Mouse (Mus musculus) adrenal gland, postnatal 36 days (tissue): ENCODE results near the gene Ap1g1. TPM values are rescaled to one million over a fixed set of nuclear protein-coding genes. Genes with fewer than 3 reads are reported as not detected.

ENCODE experiments used
- DNase-seq, 2 experiments: peaks; one replicate each; pipeline ENCODE4 v3.0.0; 2021; ENCODE audit warnings: mixed read lengths in 1 of 2
- total RNA-seq, 2 experiments: library from RNA; stranded (reverse); gene quantifications; 2 replicates each; pipeline ENCODE4 v1.2.3; 2021

Gene Ap1g1
- total RNA-seq, 2 experiments from 2014 or later, result 86.6 to 96.0 TPM

DNA sequence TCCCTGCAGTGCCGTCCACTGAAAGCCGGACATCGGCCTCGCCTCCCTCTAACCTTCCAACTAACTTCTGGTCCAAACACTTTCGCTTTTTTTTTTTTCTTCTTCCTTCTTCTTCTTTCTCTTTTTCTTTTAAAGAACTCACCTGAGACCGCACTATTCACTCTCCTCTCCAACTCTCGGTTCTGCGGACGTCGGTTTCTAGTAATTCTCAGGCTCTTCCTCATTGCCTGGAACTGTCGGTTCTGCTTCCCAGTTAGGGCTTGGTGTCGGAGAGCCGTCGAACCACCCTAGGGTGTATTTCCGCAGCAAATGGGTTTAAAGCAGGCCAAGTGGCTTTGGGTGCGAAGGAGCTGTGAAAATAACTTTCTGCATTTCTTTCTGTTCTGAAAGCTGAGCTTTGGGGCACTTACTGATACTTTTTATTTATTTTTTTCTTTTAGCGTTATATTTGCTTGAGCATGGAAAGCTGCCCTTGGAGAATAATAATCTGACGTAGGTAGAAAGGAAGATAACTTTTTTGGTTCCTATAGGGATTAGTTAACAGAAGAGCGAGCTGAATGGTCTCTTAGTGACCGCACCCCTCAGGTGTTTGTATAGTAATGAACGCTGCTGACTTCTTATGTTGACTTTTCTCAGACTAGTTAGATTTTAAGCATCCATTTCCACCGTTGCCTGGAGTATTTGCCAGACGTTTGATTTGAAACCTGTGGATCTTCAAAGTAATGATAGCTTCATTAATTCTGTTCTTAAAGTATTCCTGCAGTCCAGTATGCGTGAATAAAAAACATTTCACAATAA is 1.3 kb downstream of the Ap1g1 start:
- DNase-seq, result peak in 1 of 2 experiments; percentile 9

DNA sequence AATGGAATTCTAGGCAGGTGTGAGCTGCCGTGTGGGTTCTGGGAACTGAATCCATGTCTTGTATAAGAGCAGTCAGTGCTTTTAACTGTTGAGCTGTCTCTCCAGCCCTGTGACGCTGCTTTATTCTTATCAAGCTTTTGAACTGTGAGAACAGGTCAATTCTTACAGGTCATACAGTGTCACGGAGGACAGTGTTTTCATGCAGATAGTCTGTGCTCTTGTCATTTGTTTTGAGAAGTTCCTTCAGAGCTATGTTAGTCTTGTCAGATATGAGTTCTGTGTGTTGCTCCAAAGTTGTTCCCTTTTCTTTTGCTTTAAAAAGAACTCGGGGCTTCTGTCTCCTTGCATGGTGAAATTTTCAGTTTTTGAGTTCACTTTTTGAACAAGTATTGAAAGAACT is 2.2 kb downstream of the Ap1g1 start:
- no peak for DNase-seq

DNA sequence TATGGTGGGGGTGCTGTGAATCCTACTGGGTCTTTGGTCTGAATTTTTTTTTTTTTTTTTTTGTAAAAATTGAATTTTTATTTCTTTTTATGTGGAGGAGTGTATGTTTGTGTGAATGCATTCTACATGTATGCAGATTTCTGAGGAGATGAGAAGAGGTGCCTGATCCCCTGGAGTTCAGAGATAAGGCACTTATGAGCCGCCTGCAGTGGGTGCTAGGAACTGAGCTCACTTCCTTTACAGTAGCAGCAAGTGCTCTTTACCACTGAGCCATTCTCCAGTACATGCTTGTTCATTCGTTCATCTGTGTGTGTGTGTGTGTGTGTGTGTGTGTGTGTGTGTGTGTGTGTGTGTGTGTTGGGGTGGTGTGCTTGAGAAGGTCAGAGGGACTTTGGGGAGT is 12.6 kb downstream of the Ap1g1 start:
- no peak for DNase-seq

DNA sequence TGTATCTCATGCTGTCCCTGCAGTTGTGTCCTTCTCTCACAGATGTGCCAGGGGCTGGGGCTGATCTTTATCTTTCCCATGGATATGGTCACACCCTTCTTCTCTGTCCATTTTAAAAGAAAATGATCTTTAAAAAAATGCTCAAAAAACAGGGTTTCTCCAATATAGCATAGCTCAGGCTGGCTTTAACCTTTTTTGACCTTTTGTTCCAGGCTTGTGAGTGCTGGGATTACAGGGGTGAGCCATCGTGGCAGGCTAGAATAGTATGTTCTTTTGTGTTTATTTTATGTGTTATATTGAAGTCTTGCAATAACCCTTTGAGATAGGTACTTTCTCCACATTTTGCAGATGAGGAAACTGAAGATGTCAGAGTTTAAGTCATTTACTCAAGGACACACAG is 16.8 kb downstream of the Ap1g1 start:
- peak in 1 of 2 experiments; percentile 41 for DNase-seq

DNA sequence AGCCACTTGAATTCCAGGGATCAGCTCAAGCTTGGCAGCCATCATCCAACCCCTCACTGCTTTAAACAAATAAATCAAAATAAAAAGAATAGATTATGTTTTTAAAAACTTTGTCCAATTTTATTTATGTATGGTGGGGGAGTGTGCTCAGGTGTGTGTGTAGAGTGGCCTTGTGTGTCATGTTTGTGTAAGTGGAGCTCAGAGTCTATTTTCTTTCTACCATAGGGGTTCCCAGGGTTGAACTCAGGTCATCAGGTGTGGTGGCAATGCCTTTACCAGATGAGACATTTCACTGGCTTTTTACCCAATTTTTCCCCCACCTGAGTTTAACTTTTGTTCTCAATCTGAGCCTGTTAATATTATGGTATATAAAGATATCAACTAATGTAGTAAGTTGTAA is 20.4 kb downstream of the Ap1g1 start:
- no peak for DNase-seq

DNA sequence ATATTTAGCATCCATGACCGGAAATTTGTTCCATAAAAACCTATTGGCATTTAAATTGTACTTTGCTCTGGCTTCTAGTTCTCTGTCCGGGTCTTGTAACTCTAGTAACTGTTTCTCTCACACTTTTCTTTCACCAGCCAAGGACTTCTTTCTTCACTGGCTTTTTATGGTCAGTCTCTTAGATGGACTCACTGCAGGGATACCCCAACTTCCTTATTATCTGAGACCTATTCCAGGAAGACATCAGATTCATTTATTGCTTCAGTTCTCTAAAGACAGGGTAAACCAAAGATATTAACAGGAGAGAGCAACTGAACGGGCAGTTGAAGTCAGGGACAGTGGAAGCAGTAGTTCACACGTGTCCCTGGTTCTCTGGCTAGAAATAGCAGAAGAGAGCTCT is 20.9 kb downstream of the Ap1g1 start:
- no peak for DNase-seq

DNA sequence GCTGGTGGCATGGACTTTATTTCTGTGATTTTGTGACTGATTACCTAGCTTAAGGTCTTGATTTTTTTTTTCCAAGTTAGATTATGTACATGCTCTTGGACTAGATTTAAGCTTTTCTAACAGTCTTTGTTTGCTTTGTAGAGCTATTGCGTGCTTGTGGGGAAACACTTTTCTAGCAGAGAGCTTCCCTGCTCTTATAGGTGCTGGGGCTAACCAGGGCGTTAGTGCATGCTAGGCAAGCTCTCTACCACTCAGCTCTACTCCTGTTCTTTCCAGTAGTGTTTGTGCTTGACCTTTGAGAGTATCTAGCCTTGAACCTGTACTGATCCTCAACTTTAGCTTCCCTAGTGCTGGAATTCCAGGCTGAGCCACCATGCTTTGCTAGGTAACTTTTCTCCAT is 22.0 kb downstream of the Ap1g1 start:
- DNase-seq, result no peak

DNA sequence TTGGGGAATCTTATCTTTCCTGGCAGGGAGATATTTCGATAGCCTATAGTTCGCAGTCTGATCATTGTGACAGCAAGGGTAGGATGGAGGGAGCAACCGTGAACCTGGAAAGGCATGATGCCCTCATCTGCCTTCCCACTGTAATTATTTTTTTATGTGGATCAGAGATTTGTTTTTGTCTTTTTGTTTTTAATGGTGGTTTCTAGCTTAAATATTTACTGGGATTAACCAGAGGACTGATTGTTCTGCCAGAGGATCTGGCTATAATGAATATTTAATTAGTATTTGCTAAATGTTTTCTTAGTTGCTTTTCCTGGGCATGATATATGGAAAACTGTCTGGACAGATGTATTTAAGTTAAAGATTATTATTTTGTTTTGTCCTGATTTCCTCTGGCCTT is 24.9 kb downstream of the Ap1g1 start:
- no peak for DNase-seq

DNA sequence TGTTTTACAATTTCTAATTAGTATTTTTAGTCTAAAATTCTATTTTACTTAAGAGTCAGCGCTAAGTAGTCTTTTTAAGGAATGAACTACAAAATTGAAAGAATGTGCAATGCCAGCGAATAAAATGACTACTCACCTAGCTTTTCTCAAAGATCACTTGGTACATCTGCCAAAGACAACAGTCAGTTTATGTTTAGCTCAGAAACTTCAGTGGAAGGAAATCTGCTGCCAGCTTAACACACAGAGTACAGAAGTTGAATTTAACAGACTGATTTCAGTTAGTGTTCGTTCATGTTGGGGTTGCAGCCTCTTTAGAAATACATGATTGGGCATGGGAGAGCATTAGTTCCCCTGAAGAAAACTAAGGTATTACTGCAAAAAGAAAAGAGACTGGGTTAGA is 25.4 kb downstream of the Ap1g1 start:
- no peak for DNase-seq

DNA sequence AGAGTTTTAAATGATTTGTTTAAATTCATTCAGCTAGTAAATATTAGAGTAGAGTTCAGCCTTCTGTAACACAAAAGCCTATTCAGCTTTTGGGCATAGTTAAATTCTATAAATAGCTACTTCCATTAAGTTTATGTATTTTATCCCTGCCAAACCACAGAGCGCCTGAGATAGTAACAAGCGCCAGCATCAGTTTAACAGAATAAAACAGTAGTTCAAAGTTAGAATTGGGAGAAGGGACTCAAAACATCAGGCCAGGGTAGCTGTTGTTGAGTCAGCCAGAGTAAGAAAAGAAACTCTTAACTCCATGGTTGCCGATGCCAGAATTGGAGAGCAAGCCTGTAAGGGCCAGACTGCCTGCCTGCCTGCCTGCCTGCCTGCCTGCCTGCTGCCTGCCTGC is 28.2 kb downstream of the Ap1g1 start:
- DNase-seq, result no peak

DNA sequence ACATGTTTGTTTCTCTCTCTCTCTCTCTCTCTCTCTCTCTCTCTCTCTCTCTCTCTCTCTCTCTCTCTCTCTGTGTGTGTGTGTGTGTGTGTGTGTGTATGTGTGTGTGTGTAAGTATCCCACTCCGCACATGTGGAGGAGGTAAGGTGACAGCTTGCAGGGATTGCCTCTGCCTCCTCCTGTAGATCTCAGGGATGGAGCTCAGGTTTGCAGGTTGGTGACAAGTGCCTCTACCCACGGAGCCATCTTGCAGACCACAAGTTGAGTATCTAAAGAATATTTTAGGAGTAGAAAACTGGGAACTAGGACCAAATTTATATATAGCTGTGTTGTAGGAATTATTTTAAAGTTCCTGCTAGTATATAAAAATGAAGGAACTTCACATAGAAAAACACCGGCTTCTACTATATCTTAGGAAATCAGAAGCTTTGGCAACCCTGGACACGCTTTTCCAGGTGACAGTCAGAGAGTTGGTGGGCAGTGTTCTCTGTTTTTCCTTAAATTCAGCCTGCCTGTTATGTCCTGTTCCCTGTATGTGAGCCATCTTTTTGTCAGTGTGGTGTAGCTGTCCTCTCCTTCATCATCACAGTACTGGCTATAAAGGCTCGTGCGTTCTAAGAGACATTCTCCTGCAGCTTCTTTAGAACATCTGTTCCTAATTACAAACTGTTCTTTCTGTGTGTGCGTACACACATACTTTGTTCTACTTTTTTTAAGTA is 29.2 kb downstream of the Ap1g1 start:
- no peak for DNase-seq

DNA sequence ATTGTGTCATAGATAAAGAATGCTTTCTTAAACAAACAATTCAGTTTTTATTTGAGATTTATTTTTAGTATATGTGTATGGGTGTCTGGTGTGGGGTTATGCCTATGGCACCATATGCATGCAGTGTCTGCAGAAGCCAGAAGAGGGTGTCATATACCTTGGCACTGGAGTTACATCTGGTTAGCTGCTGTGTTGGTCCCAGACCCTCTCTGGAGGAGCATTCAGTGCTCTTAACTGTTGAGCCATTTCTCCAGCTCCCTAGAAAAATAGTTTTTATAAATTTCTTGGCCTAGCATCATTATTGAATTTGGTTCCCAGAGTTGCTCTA is 29.7 kb downstream of the Ap1g1 start:
- DNase-seq, result no peak

DNA sequence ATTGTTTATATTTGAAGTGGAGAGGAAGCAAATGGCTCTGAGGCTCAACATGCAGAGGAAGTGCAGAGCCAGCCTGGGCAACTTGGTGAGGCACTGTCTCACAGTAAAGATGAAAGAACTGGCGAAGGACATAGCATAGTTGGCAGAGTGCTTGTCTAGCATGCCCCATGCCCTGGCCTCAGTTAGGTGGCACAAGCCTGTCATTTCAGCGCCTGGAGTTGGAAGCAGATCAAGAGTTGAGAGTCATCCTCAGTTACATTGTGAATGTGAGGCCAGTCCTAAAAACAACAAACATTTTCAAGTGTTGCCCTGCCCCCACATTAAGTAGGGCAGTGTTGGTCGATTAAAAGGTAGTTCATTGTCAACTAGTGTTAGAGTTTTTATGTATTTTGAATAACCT is 32.1 kb downstream of the Ap1g1 start:
- DNase-seq, result peak; percentile 66 to 74

DNA sequence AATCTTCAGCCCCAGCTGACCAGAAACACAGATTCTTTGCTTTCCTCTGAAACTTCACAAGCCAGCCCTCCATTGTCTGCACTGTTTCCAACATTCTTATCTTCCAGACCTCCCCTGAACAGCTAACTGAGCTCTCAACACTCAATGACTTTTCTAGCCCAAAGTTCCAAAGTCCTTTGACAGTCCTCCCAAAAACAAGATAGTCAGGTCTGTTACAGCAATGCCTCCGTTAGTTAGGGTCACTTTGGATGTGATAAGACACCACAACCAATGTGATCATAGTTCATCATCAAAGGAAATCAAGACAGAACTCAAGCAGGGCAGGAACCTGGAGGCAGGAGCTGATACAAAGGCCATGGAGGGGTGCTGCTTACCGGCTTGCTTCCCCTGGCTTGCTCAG is 36.9 kb downstream of the Ap1g1 start:
- DNase-seq, result no peak

DNA sequence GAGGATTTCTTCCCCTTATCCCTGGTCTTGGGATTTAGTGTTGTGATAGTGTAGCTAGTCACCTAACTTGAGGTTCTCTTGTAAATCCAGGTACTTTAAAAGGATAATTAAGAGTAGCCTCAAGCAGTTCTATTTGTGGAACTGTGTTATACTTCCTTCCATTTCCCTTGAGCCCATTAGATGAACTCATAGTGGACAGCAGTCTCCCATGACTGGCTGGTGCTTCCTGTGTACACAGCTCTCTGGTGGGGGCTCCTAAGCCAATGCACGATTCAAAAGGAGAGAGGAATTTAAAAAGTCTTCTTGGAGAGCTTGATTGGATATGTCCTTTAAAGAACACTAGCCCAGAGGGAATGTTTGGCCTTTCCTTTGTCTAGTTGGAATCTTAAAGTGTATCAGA is 39.6 kb downstream of the Ap1g1 start:
- no peak for DNase-seq

DNA sequence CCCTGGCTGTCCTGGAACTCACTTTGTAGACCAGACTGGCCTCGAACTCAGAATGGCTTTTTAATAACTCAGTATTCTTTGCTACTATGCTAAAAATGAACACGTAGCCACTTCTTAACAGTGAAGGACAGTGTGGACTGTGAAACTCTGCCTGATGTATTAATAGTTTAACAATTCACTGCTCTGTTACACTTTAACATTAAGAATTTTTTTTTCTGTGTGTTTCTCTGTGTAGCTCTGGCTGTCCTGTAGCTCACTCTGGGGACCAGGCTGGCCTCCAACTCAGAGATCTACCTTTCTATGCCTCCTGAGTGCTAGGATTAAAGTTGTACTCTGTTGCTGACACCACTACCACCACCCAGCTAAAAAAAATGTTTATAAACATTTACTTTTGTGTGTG is 45.2 kb downstream of the Ap1g1 start:
- DNase-seq, result no peak

DNA sequence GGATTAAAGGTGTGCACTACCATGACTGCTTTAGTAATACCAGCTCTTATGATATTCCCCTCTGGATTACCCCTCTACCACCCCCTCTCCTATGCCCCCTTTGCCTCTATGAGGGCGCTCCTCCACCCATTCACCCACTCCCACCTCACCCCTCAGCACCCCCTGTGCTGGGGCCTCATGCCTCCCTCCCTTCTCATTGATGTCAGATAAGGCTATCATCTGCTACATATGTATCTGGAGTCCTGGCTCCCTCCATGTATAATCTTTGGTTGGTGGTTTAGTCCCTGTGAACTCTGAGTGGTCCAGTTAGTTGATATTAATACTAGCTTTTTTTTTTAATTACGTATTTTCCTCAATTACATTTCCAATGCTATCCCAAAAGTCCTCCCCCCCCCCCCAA is 61.5 kb downstream of the Ap1g1 start:
- no peak for DNase-seq

DNA sequence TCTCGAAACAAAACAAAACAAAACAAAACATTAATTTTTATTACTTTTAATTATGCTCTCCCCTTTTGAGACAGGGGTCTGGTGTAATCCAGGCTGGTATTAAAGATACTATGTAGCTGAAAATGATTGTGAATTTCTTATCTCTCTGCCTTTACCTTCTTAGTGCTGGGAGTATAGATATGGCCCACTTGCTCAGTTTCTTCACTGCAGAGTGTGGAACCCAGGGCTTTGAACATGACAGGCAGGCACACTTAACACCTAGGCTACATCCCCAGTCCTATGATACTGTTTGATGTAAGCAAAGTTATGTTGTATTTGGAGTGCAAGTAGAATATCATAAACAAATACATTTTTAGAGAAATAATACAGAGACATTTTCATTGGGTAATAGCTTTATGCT is 64.1 kb downstream of the Ap1g1 start:
- DNase-seq, result no peak

DNA sequence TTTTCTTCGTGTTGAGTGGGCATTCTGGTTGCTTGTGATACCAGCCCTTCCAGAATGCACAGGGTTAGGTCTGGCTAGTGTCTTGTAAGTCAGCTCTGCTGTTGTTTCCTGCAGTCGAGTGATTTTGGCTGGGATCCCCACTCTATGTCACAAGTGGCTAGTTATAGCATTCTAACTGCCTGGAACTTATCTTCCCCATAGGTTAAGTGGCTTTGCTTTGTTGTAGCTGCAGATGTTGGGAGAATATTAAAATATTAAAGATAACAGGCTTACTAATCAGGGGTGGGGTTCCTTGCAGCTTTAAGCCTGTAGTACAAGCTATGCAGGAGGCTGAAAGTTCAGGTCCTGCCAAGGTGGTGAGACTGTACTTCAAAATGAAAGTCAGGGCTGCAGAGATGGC is 69.5 kb downstream of the Ap1g1 start:
- no peak for DNase-seq

DNA sequence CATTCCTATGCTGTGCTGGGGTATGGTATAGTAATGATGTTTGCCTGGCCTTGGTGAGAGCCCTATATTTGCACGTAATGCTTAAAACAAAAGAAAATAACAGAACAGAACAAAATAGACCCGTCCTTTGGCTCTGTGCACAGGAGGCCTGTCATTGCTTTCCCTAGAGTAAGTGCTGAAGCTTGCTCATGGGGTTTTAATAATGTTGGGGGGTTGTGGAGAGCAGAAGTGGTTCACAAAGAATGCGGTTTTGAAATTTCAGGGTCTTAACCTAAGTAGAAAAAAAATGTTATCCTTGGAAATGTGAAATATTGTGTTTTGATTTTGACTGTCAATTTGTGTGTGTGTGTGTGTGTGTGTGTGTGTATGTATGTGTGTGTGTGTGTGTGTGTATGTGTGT is 70.6 kb downstream of the Ap1g1 start:
- DNase-seq, result no peak

DNA sequence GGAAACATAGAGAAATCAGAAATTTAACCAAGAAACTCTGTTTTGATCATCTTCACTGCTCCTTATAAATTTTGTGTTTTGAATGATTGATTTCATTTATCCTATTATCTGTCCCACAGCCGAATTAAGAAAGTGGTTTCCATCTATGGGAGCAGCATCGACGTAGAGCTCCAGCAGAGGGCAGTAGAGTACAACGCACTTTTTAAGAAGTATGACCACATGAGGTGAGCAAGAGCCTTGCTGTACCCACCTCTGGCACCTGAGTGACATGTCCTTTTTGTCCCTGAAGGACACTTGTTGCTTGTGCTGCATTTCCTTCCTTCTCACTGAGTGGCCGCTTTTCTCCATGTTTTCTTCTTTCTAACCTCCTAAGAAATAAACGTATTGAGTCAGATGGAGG is 75.1 kb downstream of the Ap1g1 start:
- DNase-seq, result peak; percentile 49 to 68

DNA sequence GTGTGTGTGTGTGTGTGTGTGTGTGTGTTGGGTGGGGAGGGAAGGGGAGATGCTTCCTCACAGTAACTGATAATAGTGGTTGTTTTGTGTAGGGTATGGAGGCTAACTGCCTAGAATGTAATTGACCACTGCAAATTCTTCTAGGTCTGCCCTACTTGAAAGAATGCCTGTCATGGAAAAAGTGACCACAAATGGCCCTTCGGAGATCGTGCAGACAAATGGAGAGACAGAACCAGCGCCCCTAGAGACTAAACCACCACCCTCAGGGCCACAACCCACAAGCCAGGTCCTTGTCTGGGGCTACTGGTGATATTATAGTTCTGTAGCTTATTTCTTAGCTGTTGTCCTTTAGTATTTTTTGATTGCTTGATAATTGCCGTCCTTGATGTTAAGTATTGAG is 76.2 kb downstream of the Ap1g1 start:
- DNase-seq, result no peak

DNA sequence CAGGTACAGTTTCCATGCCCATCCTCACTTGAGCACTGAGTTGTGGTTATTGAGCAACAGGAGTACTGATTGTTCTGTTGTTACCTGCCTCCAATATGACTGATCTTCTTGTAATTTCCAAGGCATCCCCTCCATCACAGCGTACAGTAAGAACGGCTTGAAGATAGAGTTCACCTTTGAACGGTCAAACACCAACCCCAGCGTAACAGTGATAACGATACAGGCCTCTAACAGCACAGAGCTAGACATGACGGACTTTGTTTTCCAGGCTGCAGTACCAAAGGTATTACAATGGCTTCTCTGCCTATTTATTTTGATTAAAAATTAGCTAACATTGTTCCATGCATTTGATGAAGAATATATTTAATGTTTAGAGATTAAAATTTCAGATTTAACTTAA is 77.1 kb downstream of the Ap1g1 start:
- DNase-seq, result no peak

DNA sequence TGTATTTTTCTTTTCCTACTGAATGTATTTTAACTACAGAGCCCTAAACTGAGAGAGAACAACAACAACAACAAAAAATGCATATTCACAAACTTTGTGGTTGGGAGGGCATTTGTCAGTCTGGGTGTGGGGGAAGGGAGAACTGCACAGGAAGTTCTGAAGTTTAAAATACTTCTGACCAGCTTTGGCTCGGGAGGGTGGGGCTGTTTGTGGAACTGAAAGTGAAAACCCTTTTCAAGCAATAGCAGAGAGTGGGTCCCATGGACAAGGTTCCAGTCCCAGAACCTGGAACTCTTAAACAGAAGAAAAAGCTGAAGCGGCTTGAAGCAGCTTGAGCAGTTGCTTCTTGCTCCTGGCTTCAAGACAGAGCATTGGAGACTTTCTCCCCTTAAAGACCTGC is 85.0 kb downstream of the Ap1g1 start:
- peak; percentile 21 to 55 for DNase-seq
